In the genomic region with DNA sequence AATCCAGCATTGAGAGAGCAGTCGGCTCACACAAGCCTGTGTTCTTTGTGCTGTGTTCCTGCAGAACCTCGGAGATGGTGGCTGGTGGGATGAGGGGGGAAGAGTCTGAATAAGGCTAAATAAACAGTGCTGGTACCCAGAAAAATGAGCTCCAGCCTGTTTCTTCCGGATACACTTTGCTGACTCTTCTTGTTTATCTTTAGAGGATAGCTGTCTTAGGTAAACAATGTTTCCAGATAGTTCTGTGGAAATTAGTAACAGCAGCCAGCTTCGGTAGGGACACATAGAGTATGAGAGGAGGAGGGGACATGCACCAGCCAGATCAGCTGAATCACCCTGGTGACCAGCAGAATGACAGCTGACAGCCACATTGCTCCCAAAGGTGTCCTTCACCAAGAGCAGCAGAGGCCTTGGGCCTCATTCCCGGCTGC, we compare ENCODE assay signal across 10 mouse cellular contexts. TPM values are rescaled to one million over a fixed set of nuclear protein-coding genes. Genes with fewer than 3 reads are reported as not detected.
DNase-seq lines count a peak whose midpoint lies in the region; ATAC-seq and TF ChIP-seq lines count a peak whose summit lies in the region.
"Had no signal": no experiment of that assay in that cellular context is flagged by ENCODE, and none has a peak within 500 bp of the region (broad histone marks: within the 10 kb centered on the region; RNA-seq: fewer than 3 reads in every experiment).

No protein-coding gene starts in this region.

- WGBS in heart, embryonic 10.5 days = 27% methylated on average over 5 of the region's 5 CpGs
- 16% methylated on average over 5 of the region's 5 CpGs for WGBS in intestine, embryonic 16.5 days

- no peak overlapping the region for H3K4me3 ChIP-seq in heart, embryonic 10.5 days
- H3K4me3 ChIP-seq in left cerebral cortex, adult 2 months = no peak overlapping the region
- H3K4me3 ChIP-seq in intestine, embryonic 16.5 days (ENCODE audit: low read length) = no peak overlapping the region
- H3K4me3 ChIP-seq: limb, embryonic 15.5 days had no signal

- ATAC-seq in intestine, embryonic 16.5 days = peak; percentile 45; the same call in 1 of the 2 replicates

- no peaks in the 10 kb centered on the region for H3K9me3 ChIP-seq in heart, embryonic 10.5 days
- no peaks in the 10 kb centered on the region for H3K9me3 ChIP-seq in intestine, embryonic 16.5 days (ENCODE audit: control insufficient read depth, low read length)
- H3K9me3 ChIP-seq: limb, embryonic 15.5 days had no signal

- no peak for TF ChIP-seq CTCF in left cerebral cortex, adult 2 months (IDR thresholded peaks at IDR 0.05)

- intact Hi-C loops in heart, postnatal 10 days (cut with DNase I) = no loop called here
- intact Hi-C loops in left cerebral cortex, adult 2 months (cut with DNase I) = no loop called here
- intact Hi-C loops in left cerebral cortex, postnatal 25 days (cut with DNase I) = no loop called here

- no peak overlapping the region for H3K4me2 ChIP-seq in intestine, embryonic 16.5 days (ENCODE audit: low read depth, low read length)
- H3K4me2 ChIP-seq: limb, embryonic 15.5 days had no signal

- H3K9ac ChIP-seq in intestine, embryonic 16.5 days (ENCODE audit: low read depth, low read length) = no peak overlapping the region
- H3K9ac ChIP-seq: limb, embryonic 15.5 days had no signal

- DNase-seq in heart, embryonic 10.5 days (ENCODE audit: low spot score) = no peak
- no peak for DNase-seq in heart, postnatal 10 days
- no peak for DNase-seq in left cerebral cortex, adult 2 months (ENCODE audit: extremely low spot score in 1 of 2, low spot score in 2 of 2)
- DNase-seq in left cerebral cortex, postnatal 25 days (ENCODE audit: low spot score in 2 of 2) = no peak
- DNase-seq in adrenal gland, postnatal 25 days = peak; percentile 41
- no peak for DNase-seq in neural tube, embryonic 10.5 days (ENCODE audit: extremely low spot score, low spot score)
- DNase-seq in spleen, postnatal 14 days (ENCODE audit: low spot score in 2 of 2) = no peak
- DNase-seq: cerebellum, adult 8-10 months had no signal

- peak overlapping the region; percentile 37; the same call in 1 of the 2 replicates for H3K27ac ChIP-seq in heart, embryonic 10.5 days
- H3K27ac ChIP-seq in left cerebral cortex, adult 2 months = peak overlapping the region; percentile 61
- no peak overlapping the region for H3K27ac ChIP-seq in intestine, embryonic 16.5 days (ENCODE audit: low read length)
- H3K27ac ChIP-seq: limb, embryonic 15.5 days had no signal

- no peaks in the 10 kb centered on the region for H3K27me3 ChIP-seq in heart, embryonic 10.5 days (ENCODE audit: insufficient read depth, poor library complexity, severe bottlenecking)
- no peaks in the 10 kb centered on the region for H3K27me3 ChIP-seq in intestine, embryonic 16.5 days (replicated peaks; ENCODE audit: control insufficient read depth, insufficient read depth, low read length)
- H3K27me3 ChIP-seq: limb, embryonic 15.5 days had no signal

- H3K36me3 ChIP-seq in heart, embryonic 10.5 days = peaks cover 21% of the 10 kb centered on the region
- H3K36me3 ChIP-seq in intestine, embryonic 16.5 days (ENCODE audit: control insufficient read depth, insufficient read depth, low read length) = no peaks in the 10 kb centered on the region

- H3K4me1 ChIP-seq in heart, embryonic 10.5 days = peaks cover 30% of the 10 kb centered on the region
- peaks cover 18% of the 10 kb centered on the region for H3K4me1 ChIP-seq in intestine, embryonic 16.5 days (ENCODE audit: control insufficient read depth, insufficient read depth, low read length)

RNA-seq across cellular contexts. Expression of a gene that starts 16.4 kb away (rescaled TPM):
- polyA plus RNA-seq in heart, embryonic 10.5 days (2016; fragmentation: Nextera tagmentation; extraction: Ambion mirVana) = 48.9 and 72.1 TPM in 2 replicates
- total RNA-seq in heart, postnatal 10 days (2021) = 10 to 100 TPM; 53.7 to 56.0 TPM
- 100 to 1,000 TPM; 135 to 149 TPM for total RNA-seq in left cerebral cortex, adult 2 months (2021)
- total RNA-seq in left cerebral cortex, postnatal 25 days (2021) = 100 to 1,000 TPM; 116 to 131 TPM
- 107 and 124 TPM in 2 replicates for total RNA-seq in adrenal gland, postnatal 25 days (2021)
- polyA plus RNA-seq in intestine, embryonic 16.5 days (2015; fragmentation: Nextera tagmentation; extraction: Ambion mirVana) = 39.6 and 45.7 TPM in 2 replicates
